Mouse (Mus musculus) liver, adult 2 months (tissue): ENCODE measurements around the gene Pxk. TPM values are rescaled to one million over a fixed set of nuclear protein-coding genes. Genes with fewer than 3 reads are reported as not detected.

ENCODE experiments used
- DNase-seq: peaks from one replicate; pipeline ENCODE4 v3.0.0-alpha.2; 2011; ENCODE audit warnings: low read depth, low spot score; ENCODE audit errors: extremely low read depth
- H3K27ac ChIP-seq: fragments of 200-500 bp; replicated peaks from 2 replicates; pipeline ENCODE4 v1.5.1; 2012; ENCODE audit warnings: low read depth, mild to moderate bottlenecking, control low read depth, inconsistent platforms, low read length; ENCODE audit not compliant: insufficient read depth
- H3K27me3 ChIP-seq: fragments of 200-500 bp; 2 replicates; pipeline ENCODE4 v1.6.1; 2012; ENCODE audit warnings: mild to moderate bottlenecking, moderate library complexity, low read length, inconsistent platforms; ENCODE audit not compliant: control insufficient read depth, insufficient read depth
- H3K36me3 ChIP-seq: fragments of 200-500 bp; 2 replicates; pipeline ENCODE4 v1.6.1; 2012; ENCODE audit warnings: low read length, inconsistent platforms; ENCODE audit not compliant: control insufficient read depth, insufficient read depth
- H3K4me1 ChIP-seq: fragments of 200-500 bp; 2 replicates; pipeline ENCODE4 v1.6.1; 2011; ENCODE audit warnings: low read length; ENCODE audit not compliant: control insufficient read depth, insufficient read depth
- H3K4me3 ChIP-seq: fragments of 200-500 bp; 2 replicates; pipeline ENCODE4 v1.5.1; 2011; ENCODE audit warnings: low read depth, mild to moderate bottlenecking, control low read depth, low read length, moderate library complexity; ENCODE audit not compliant: insufficient read depth
- H3K79me2 ChIP-seq: fragments of 200-500 bp; 2 replicates; pipeline ENCODE4 v1.6.1; 2012; ENCODE audit warnings: inconsistent platforms, mild to moderate bottlenecking, low read length, moderate library complexity; ENCODE audit not compliant: control insufficient read depth, insufficient read depth
- H3K9ac ChIP-seq: fragments of 200-500 bp; 2 replicates; pipeline ENCODE4 v1.6.1; 2012; ENCODE audit warnings: low read depth, mild to moderate bottlenecking, control low read depth, inconsistent platforms, low read length
- CTCF ChIP-seq: fragments of 200-500 bp; IDR thresholded peaks from 2 replicates; pipeline ENCODE4 v1.5.1; 2011; ENCODE audit warnings: low read depth, low read length, control low read depth
- POLR2A ChIP-seq: fragments of 200-500 bp; IDR thresholded peaks from 2 replicates; pipeline ENCODE4 v1.6.1; 2011; ENCODE audit warnings: low read length, control low read depth; ENCODE audit not compliant: insufficient read depth; ENCODE audit errors: extremely low read depth
- WGBS: fragments of 180-500 bp; shearing (Covaris S2); methylation state at CpG from one replicate; pipeline ENCODE4 v1.1.7; 2018; 5-methylcytosine and 5-hydroxymethylcytosine counted together
- polyA plus RNA-seq: library from polyadenylated mRNA; depleted of rRNA; stranded (reverse); fragments of >200 nt; gene quantifications from 2 replicates; pipeline ENCODE4 v1.2.3, GENCODE M21; 2012
- total RNA-seq: library from RNA; depleted of rRNA; stranded (reverse); fragments of >200 nt; gene quantifications from 2 replicates; pipeline ENCODE4 v1.2.3, GENCODE M21; 2014

Pxk gene
- total and polyA plus RNA-seq, 2 experiments, result 17.5 to 18.4 TPM

- peaks cover 14% of the 10 kb centered on the region for H3K36me3 ChIP-seq
- no peak for TF ChIP-seq POLR2A
- no peak for TF ChIP-seq CTCF
- peak; percentile 85 for DNase-seq
- no peak overlapping the region for H3K9ac ChIP-seq
- peaks cover 6% of the 10 kb centered on the region for H3K4me1 ChIP-seq
- H3K4me3 ChIP-seq, result no peak overlapping the region
- peaks cover 5% of the 10 kb centered on the region; the same call in 1 of the 2 replicates for H3K79me2 ChIP-seq
- H3K27ac ChIP-seq, result peak overlapping the region; percentile 43
- no peaks in the 10 kb centered on the region for H3K27me3 ChIP-seq
- WGBS, result 48% methylated on average over 7 of the region's 7 CpGs
Observed at GRCm38 (mm10) chr14:8124046-8124881, 26.3 kb downstream of the Pxk start.

GRCm38 (mm10) chr14:8127971-8128370 lies 30.0 kb downstream of the Pxk start:
- no peak for DNase-seq
- peaks cover 5% of the 10 kb centered on the region; the same call in 1 of the 2 replicates for H3K79me2 ChIP-seq
- no peaks in the 10 kb centered on the region for H3K27me3 ChIP-seq
- H3K27ac ChIP-seq, result no peak overlapping the region
- TF ChIP-seq CTCF, result no peak
- no peak for TF ChIP-seq POLR2A
- H3K4me3 ChIP-seq, result no peak overlapping the region
- H3K36me3 ChIP-seq, result peaks cover 8% of the 10 kb centered on the region; the same call in 1 of the 2 replicates
- no peak overlapping the region for H3K9ac ChIP-seq
- 88% methylated on average over 5 of the region's 5 CpGs for WGBS
- H3K4me1 ChIP-seq, result peaks cover 4% of the 10 kb centered on the region

DNA sequence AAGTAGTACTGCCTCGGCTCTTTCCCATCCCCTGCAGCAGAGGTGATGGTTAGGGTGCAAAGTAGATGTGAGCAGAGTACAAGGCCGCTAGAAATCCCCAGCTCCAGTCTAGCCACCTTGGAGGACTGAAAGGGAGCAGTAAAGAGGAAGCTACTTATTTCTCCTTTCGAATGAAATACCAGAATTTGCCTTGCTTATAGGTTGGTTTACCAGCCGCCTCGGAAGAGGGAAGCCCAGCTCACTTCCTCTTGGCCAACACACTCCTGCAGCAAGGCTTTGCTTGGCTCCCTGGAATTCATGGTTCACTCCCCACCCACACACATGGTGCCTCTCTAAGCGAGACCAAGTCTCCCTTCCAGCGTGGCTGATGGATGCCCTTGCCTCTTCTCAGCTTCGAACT lies 34.8 kb downstream of the Pxk start:
- TF ChIP-seq CTCF, result no peak
- no peak for TF ChIP-seq POLR2A
- H3K9ac ChIP-seq, result no peak overlapping the region
- peaks cover 22% of the 10 kb centered on the region for H3K36me3 ChIP-seq
- no peak overlapping the region for H3K4me3 ChIP-seq
- no peaks in the 10 kb centered on the region; the same call in 1 of the 2 replicates for H3K4me1 ChIP-seq
- no peak overlapping the region for H3K27ac ChIP-seq
- 86% methylated on average over 8 of the region's 8 CpGs for WGBS
- peak; percentile 14 for DNase-seq
- no peaks in the 10 kb centered on the region; the same call in 1 of the 2 replicates for H3K79me2 ChIP-seq
- H3K27me3 ChIP-seq, result no peaks in the 10 kb centered on the region

- Histone ChIP-seq H3K79me2 (no peaks in the 10 kb centered on the region), H3K4me1 (no peaks in the 10 kb centered on the region; the same call in 1 of the 2 replicates), H3K27me3 (no peaks in the 10 kb centered on the region), H3K9ac (no peak overlapping the region), H3K36me3 (peaks cover 35% of the 10 kb centered on the region), H3K27ac (no peak overlapping the region), H3K4me3 (no peak overlapping the region)
- no peak for DNase-seq
- 38% methylated on average over 2 of the region's 2 CpGs for WGBS
- TF ChIP-seq CTCF (no peak), POLR2A (no peak)
Observed at GRCm38 (mm10) chr14:8134234-8134633, 36.2 kb downstream of the Pxk start.

DNA sequence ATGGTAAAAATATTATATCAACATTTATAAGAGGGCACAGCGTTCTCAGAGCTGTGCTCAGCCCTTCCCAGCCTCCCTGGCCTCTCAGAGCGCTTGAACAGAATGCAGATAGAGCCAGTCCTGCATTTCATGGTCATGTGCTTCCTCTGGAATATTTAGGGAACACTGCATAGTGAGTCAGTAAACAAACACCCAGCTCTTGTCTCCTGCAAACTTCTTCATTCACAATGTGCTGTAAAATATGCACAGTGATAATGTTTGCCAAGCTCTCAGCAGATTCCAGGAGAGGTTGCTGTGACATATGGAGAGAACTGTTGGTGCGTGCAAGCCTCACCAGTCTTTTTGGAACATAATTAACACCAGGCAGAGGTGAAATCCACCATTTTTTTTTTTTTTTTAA lies 37.1 kb downstream of the Pxk start:
- H3K9ac ChIP-seq, result no peak overlapping the region
- 81% methylated on average over 3 of the region's 3 CpGs for WGBS
- DNase-seq, result no peak
- no peaks in the 10 kb centered on the region; the same call in 1 of the 2 replicates for H3K4me1 ChIP-seq
- no peak overlapping the region for H3K4me3 ChIP-seq
- H3K79me2 ChIP-seq, result no peaks in the 10 kb centered on the region
- peaks cover 44% of the 10 kb centered on the region for H3K36me3 ChIP-seq
- no peaks in the 10 kb centered on the region for H3K27me3 ChIP-seq
- TF ChIP-seq CTCF, result no peak
- no peak for TF ChIP-seq POLR2A
- H3K27ac ChIP-seq, result no peak overlapping the region
